Mouse (Mus musculus) megakaryocyte progenitor cell, adult 5-6 weeks (primary cell): ENCODE results near the gene Nacc1. TPM values are rescaled to one million over a fixed set of nuclear protein-coding genes. Genes with fewer than 3 reads are reported as not detected.

Experiments used
- ATAC-seq: replicated peaks from 2 replicates; pipeline ENCODE4 v1.8.0; 2016; ENCODE audit warnings: mild to moderate bottlenecking, moderate TSS enrichment, inconsistent platforms; ENCODE audit not compliant: poor library complexity
- total RNA-seq, 2 experiments: library from RNA; stranded (forward) in 1 of 2; stranded (reverse) in 1 of 2; fragments of 157-497, 149-512 nt in 1 of 2; fragments of 200-1000 nt in 1 of 2; gene quantifications; 2 replicates each; pipeline versions ENCODE4 v1.2.3 to v1.2.4; 2015 to 2017

Gene Nacc1
- total RNA-seq, 2 experiments from 2014 or later = 53.5 to 77.1 TPM

- ATAC-seq = no peak
These were observed 28.3 kb upstream of the Nacc1 start for GRCm38 (mm10) chr8:84715893-84716468.

GRCm38 (mm10) chr8:84714161-84714560 is 26.5 kb upstream of the Nacc1 start:
- ATAC-seq = no peak

GRCm38 (mm10) chr8:84713381-84713780 is 25.7 kb upstream of the Nacc1 start:
- no peak for ATAC-seq

GRCm38 (mm10) chr8:84712759-84713120 is 25.1 kb upstream of the Nacc1 start:
- no peak for ATAC-seq

- ATAC-seq = 0 out of 2 replicates have a peak, but pooled peaks have one; percentile 12
These were observed 24.5 kb upstream of the Nacc1 start for GRCm38 (mm10) chr8:84711933-84712758.

- ATAC-seq = no peak
These were observed 23.6 kb upstream of the Nacc1 start for GRCm38 (mm10) chr8:84711312-84711711.

GRCm38 (mm10) chr8:84709931-84710330 is 22.3 kb upstream of the Nacc1 start:
- no peak for ATAC-seq

- peak; percentile 59 for ATAC-seq
These were observed 21.3 kb upstream of the Nacc1 start for GRCm38 (mm10) chr8:84708774-84709475.

- ATAC-seq = no peak
These were observed 20.4 kb upstream of the Nacc1 start for GRCm38 (mm10) chr8:84708071-84708541.

GRCm38 (mm10) chr8:84707267-84707883 is 19.7 kb upstream of the Nacc1 start:
- ATAC-seq = peak; percentile 21

GRCm38 (mm10) chr8:84706610-84707266 is 19.1 kb upstream of the Nacc1 start:
- peak; percentile 2; the same call in 1 of the 2 replicates for ATAC-seq

- ATAC-seq = no peak
These were observed 18.3 kb upstream of the Nacc1 start for GRCm38 (mm10) chr8:84705960-84706359.

GRCm38 (mm10) chr8:84704867-84705831 is 17.5 kb upstream of the Nacc1 start:
- ATAC-seq = no peak

GRCm38 (mm10) chr8:84704356-84704755 is 16.7 kb upstream of the Nacc1 start:
- ATAC-seq = no peak

GRCm38 (mm10) chr8:84703466-84704249 is 16.0 kb upstream of the Nacc1 start:
- ATAC-seq = peak; percentile 8

- ATAC-seq = no peak
These were observed 15.4 kb upstream of the Nacc1 start for GRCm38 (mm10) chr8:84702963-84703465.

- ATAC-seq = no peak
These were observed 14.9 kb upstream of the Nacc1 start for GRCm38 (mm10) chr8:84702561-84702960.
